Mouse (Mus musculus): ENCODE results near the gene Cdk5rap2. TPM values are rescaled to one million over a fixed set of nuclear protein-coding genes. Genes with fewer than 3 reads are reported as not detected.

The Cdk5rap2 gene
- polyA plus RNA-seq, 1 experiment = 18.3 TPM

DNA sequence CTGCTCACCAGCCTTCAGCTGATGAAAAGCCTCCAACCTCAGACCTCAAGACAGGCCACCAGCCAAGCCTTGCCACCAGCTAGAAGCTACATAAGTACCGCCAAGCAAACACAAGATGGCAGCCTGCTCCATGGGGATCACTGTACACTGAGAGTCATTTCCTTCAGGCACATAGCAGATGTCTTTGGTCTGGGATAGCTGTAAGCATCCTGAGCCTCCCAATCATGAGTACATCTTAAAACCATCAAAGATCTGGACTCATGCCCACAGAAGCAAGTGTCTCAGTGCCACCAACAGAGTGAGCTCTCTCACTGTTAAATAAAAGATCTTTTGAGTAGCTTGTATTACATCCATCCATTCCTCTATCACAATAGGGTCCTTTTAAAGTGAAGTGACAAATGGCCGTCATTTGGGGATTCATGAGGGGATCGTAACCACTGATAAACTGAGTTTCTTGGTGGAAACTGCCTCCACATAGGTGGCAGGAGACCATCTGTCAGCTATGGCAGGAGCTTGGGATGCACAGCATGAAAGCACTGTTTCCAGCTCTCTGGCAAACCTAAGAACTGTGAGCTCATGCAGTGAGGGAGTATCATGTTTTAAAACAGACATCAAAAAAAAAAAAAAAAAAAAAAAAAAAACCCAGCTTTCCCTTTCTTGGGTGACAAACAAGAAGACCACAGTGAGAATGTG is 150.4 kb downstream of the Cdk5rap2 start:
- Histone ChIP-seq H3K4me3 (replicated peaks; ENCODE audit: insufficient read depth, low read depth, low read length) (no peak overlapping the region), H3K4me1 (ENCODE audit: control insufficient read depth, insufficient read depth, low read length) (peaks cover 24% of the 10 kb centered on the region), H3K27me3 (ENCODE audit: control insufficient read depth, insufficient read depth, low read length) (no peaks in the 10 kb centered on the region), H3K27ac (ENCODE audit: insufficient read depth, low read length) (peak overlapping the region; percentile 78)
- WGBS = 8% methylated on average over 3 of the region's 3 CpGs
- peak; percentile 77 to 84 for DNase-seq
- peak; percentile 61 for TF ChIP-seq CTCF (IDR thresholded peaks at IDR 0.05; ENCODE audit: borderline replicate concordance, insufficient read depth, low read depth, low read length)
- TF ChIP-seq POLR2A (IDR thresholded peaks at IDR 0.05; ENCODE audit: borderline replicate concordance, insufficient read depth, low read length) = no peak

DNA sequence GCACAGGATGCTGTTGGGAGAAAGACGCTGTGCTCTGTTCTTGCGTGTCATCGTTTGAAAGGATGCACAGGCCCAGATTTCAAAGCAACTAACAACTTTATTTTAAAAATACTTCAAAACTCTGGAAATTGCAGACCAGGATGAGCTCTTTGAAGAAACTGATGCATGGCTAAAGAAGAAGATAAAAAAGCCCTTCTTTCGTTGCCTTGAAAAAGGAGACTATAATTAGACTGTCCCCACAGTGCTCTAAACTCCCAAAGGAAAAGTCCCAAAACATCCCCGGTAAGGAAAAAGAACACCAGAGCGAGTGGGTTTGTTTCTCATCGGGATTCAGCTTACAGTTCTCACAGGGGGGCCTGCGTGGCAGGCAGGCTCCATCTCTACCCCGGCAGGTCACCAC is 151.4 kb downstream of the Cdk5rap2 start:
- Histone ChIP-seq H3K27me3 (ENCODE audit: control insufficient read depth, insufficient read depth, low read length) (no peaks in the 10 kb centered on the region), H3K4me1 (ENCODE audit: control insufficient read depth, insufficient read depth, low read length) (peaks cover 24% of the 10 kb centered on the region), H3K27ac (ENCODE audit: insufficient read depth, low read length) (peak overlapping the region; percentile 78; the same call in 1 of the 2 replicates), H3K4me3 (replicated peaks; ENCODE audit: insufficient read depth, low read depth, low read length) (no peak overlapping the region)
- DNase-seq = no peak
- 64% methylated on average over 9 of the region's 9 CpGs for WGBS
- TF ChIP-seq CTCF (IDR thresholded peaks at IDR 0.05; ENCODE audit: borderline replicate concordance, insufficient read depth, low read depth, low read length) (no peak), POLR2A (IDR thresholded peaks at IDR 0.05; ENCODE audit: borderline replicate concordance, insufficient read depth, low read length) (no peak)

DNA sequence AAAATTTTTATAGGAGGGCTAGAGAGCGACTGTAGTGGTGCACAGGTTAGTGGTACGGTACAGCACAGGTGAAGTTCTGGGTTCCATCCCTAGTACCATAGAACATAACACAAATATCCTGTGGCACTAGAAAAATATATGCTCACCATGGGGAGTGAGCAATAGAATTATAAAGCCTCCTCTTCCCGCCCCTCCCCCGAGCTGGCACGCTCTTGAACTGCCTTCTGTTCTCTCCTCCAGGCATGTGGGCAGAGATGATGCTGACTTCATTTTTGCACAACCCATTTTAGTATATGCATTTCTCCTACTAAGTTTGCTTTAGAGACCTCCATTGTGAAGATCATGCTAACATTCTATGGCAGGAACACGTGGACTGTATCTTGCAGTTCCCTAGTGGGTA is 152.0 kb downstream of the Cdk5rap2 start:
- no peak overlapping the region for H3K27ac ChIP-seq (ENCODE audit: insufficient read depth, low read length)

DNA sequence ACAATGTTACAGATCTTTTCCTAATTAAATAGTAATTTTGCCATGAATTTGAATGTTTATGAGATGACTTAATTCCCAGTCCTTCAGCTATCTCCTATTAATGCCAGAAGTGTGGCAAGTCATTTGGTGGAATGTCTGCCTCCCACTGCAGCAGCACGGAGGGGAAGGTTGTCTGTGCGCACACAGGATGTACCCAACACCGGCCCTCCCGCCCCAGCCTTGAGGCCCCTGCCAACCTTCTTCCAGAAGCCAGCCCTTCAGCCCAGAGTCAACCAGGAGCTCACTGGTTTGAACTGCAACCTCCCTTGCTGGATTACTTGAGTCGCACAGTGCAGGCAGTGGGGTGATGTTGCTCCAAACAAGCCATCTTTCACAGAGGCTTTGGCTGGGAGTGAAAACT is 158.5 kb downstream of the Cdk5rap2 start:
- Histone ChIP-seq H3K27ac (ENCODE audit: insufficient read depth, low read length) (no peak overlapping the region), H3K4me1 (ENCODE audit: control insufficient read depth, insufficient read depth, low read length) (no peaks in the 10 kb centered on the region), H3K27me3 (ENCODE audit: control insufficient read depth, insufficient read depth, low read length) (no peaks in the 10 kb centered on the region), H3K4me3 (replicated peaks; ENCODE audit: insufficient read depth, low read depth, low read length) (no peak overlapping the region)
- 65% methylated on average over 5 of the region's 5 CpGs for WGBS
- TF ChIP-seq CTCF (IDR thresholded peaks at IDR 0.05; ENCODE audit: borderline replicate concordance, insufficient read depth, low read depth, low read length) (no peak), POLR2A (IDR thresholded peaks at IDR 0.05; ENCODE audit: borderline replicate concordance, insufficient read depth, low read length) (no peak)
- DNase-seq = no peak

More for the DNA sequence above, 152.0 kb downstream of the Cdk5rap2 start:
- WGBS = 56% methylated on average over 6 of the region's 6 CpGs
- TF ChIP-seq POLR2A (IDR thresholded peaks at IDR 0.05; ENCODE audit: borderline replicate concordance, insufficient read depth, low read length) = no peak
- no peak for TF ChIP-seq CTCF (IDR thresholded peaks at IDR 0.05; ENCODE audit: borderline replicate concordance, insufficient read depth, low read depth, low read length)
- no peaks in the 10 kb centered on the region for H3K27me3 ChIP-seq (ENCODE audit: control insufficient read depth, insufficient read depth, low read length)
- DNase-seq = peak; percentile 60 to 69
- H3K4me3 ChIP-seq (replicated peaks; ENCODE audit: insufficient read depth, low read depth, low read length) = no peak overlapping the region
- H3K4me1 ChIP-seq (ENCODE audit: control insufficient read depth, insufficient read depth, low read length) = peaks cover 24% of the 10 kb centered on the region

DNA sequence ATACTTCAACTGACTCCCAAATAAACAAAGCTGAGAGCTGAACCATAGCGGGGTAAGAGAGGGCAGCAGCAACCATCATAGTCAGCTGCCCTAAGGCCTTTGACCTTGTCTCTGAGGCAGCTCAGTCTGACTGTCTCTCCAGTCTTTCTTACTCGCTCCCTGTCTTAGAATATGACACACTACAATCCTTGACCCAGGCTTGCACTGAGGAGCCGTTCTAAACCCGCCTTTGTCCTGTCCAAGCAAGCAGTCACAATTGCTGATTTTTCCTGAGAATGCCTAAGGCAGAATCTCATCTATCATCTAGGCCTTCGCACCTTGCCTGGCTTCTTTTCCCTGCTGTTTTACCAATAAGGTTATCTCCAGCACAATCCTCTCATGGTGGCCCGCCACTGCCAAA is 164.5 kb downstream of the Cdk5rap2 start:
- no peak for DNase-seq
- 88% methylated on average over 6 of the region's 6 CpGs for WGBS
- no peaks in the 10 kb centered on the region for H3K27me3 ChIP-seq (ENCODE audit: control insufficient read depth, insufficient read depth, low read length)
- no peak overlapping the region for H3K27ac ChIP-seq (ENCODE audit: insufficient read depth, low read length)
- no peak overlapping the region for H3K4me3 ChIP-seq (replicated peaks; ENCODE audit: insufficient read depth, low read depth, low read length)
- H3K4me1 ChIP-seq (ENCODE audit: control insufficient read depth, insufficient read depth, low read length) = no peaks in the 10 kb centered on the region
- TF ChIP-seq POLR2A (IDR thresholded peaks at IDR 0.05; ENCODE audit: borderline replicate concordance, insufficient read depth, low read length) (no peak), CTCF (IDR thresholded peaks at IDR 0.05; ENCODE audit: borderline replicate concordance, insufficient read depth, low read depth, low read length) (no peak)

DNA sequence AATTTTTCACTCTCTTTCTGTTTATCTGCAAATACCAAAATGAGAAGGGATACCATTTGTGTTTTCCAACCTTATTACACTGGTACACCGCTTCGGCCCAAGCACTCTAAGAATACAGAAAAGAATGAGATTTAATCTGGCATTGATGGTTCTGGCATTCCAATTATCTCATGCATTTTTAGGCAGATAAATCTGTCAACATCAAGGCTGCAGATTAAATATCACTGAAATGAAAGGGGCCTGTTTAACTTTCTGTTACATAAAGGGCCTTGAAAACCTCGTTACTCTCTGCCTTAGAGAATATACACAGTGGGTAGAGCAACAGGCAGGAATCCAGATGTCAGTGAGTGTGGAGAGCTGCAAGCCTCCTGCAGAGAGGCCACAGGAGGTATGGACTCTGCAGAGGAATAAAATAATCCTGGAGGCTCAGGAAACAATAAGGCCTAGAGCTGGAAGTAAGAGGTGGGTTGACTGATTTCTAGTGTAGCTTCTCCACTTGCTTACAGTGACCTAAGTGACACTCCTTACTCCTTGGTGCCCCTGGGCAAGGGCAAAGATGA is 166.6 kb downstream of the Cdk5rap2 start:
- no peaks in the 10 kb centered on the region for H3K4me1 ChIP-seq (ENCODE audit: control insufficient read depth, insufficient read depth, low read length)
- H3K4me3 ChIP-seq (replicated peaks; ENCODE audit: insufficient read depth, low read depth, low read length) = no peak overlapping the region
- H3K27me3 ChIP-seq (ENCODE audit: control insufficient read depth, insufficient read depth, low read length) = no peaks in the 10 kb centered on the region
- no peak overlapping the region for H3K27ac ChIP-seq (ENCODE audit: insufficient read depth, low read length)
- 71% methylated on average over 3 of the region's 3 CpGs for WGBS
- DNase-seq = no peak
- TF ChIP-seq CTCF (IDR thresholded peaks at IDR 0.05; ENCODE audit: borderline replicate concordance, insufficient read depth, low read depth, low read length) = no peak
- TF ChIP-seq POLR2A (IDR thresholded peaks at IDR 0.05; ENCODE audit: borderline replicate concordance, insufficient read depth, low read length) = no peak

DNA sequence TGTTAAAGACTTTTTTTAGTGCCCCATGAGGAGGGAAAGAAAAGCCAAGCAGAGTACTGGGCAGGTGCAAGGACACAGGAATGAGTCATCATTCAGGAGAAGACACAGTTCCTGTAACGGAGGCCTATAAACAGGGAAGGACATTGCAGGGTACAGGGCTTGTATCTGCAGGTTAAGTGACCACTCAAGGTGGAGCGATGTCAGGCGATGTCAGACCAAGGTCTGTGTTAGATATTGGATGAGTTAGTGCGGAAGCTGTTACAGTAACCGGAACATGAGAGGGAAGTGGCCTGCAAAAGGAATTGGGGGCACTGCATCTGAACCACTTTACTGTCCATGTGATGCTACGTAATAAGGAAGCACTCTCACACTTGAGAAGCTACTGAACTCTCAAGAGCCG is 170.5 kb downstream of the Cdk5rap2 start:
- TF ChIP-seq POLR2A (IDR thresholded peaks at IDR 0.05; ENCODE audit: borderline replicate concordance, insufficient read depth, low read length) = no peak
- no peak for TF ChIP-seq CTCF (IDR thresholded peaks at IDR 0.05; ENCODE audit: borderline replicate concordance, insufficient read depth, low read depth, low read length)
- 96% methylated on average over 7 of the region's 7 CpGs for WGBS
- no peak overlapping the region for H3K4me3 ChIP-seq (replicated peaks; ENCODE audit: insufficient read depth, low read depth, low read length)
- H3K27me3 ChIP-seq (ENCODE audit: control insufficient read depth, insufficient read depth, low read length) = no peaks in the 10 kb centered on the region
- H3K27ac ChIP-seq (ENCODE audit: insufficient read depth, low read length) = no peak overlapping the region
- H3K4me1 ChIP-seq (ENCODE audit: control insufficient read depth, insufficient read depth, low read length) = no peaks in the 10 kb centered on the region
- no peak for DNase-seq

DNA sequence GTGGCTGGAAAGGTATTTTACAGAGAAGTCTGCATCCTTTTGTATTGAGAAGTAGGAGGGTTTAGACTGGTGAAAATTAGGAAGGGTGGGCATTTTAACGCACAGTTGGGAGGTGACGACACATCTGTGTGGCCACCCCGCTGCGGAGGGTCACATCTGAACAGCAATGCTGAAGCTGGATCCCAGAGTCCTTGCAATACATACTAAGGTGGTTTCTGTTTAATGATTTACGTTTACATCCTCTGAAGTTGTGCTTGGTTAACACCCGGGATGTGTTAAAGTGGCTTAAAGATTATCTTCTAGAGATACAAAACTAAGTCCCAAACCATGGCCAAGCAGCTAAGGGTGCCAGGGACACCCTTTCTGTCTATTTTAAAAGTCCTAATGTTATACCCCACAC is 171.4 kb downstream of the Cdk5rap2 start:
- no peak for DNase-seq
- Histone ChIP-seq H3K27ac (ENCODE audit: insufficient read depth, low read length) (no peak overlapping the region), H3K27me3 (ENCODE audit: control insufficient read depth, insufficient read depth, low read length) (no peaks in the 10 kb centered on the region), H3K4me3 (replicated peaks; ENCODE audit: insufficient read depth, low read depth, low read length) (no peak overlapping the region), H3K4me1 (ENCODE audit: control insufficient read depth, insufficient read depth, low read length) (no peaks in the 10 kb centered on the region)
- 98% methylated on average over 6 of the region's 6 CpGs for WGBS
- TF ChIP-seq CTCF (IDR thresholded peaks at IDR 0.05; ENCODE audit: borderline replicate concordance, insufficient read depth, low read depth, low read length) (no peak), POLR2A (IDR thresholded peaks at IDR 0.05; ENCODE audit: borderline replicate concordance, insufficient read depth, low read length) (no peak)

Measured in cerebellum, adult 2 months (tissue).